Mouse (Mus musculus) layer of hippocampus, postnatal 25 days (tissue): ENCODE data around the gene Gm28308. TPM values are rescaled to one million over a fixed set of nuclear protein-coding genes. Genes with fewer than 3 reads are reported as not detected.

Experiments used
- DNase-seq, 2 experiments: peaks; one replicate each; pipeline ENCODE4 v3.0.0; 2022; ENCODE audit warnings: mixed read lengths in 2 of 2, low spot score in 1 of 2; ENCODE audit errors: extremely low spot score in 1 of 2
- total RNA-seq, 2 experiments: library from RNA; stranded (reverse); gene quantifications; 2 replicates each; pipeline ENCODE4 v1.2.3; 2021

The Gm28308 gene
- total RNA-seq, 2 experiments from 2014 or later = not detected

DNA sequence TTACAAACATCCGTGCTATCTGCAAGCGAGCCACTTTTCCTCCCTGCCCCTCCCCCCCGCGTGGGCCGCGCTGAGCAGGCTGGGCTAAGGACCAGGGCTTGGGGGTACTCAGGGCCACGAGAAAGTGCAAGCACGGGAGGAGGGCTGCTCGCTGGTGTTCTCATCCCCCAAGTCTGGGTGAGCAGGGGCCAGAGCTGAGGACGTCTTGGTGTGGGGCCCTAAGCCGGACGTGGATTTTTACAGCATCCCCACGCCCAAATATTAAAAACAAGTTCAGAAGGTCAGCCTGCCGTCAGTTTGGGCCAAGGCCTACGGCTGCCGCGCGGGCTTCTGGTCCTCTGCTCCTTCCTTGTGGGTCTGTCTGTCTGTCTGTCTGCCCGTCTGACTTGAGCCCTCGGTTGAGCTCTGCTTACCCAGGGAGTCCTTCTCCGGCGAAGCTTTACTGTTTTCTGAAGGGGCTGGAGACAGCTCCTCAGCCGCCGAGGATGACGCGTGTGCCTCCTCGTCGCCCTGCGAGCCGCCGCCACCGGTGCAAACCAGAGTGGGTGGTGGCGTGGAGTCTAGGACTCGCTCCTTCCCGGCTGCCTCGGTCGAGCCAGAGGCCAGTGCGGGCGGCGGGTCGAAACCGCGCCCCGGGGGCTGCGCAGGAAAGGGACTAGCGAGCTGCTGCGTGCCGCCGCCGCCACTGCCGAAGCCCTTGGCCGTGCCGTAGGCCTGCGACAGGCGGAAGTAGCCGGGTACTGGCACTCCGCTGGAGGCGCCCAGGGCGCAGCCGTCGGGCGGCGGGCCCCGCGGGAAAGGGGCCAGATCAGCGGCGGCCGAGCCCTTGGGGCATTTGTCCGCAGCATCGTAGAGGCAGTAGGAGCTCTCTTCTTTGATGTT is 20.6 kb upstream of the Gm28308 start:
- DNase-seq = no peak

DNA sequence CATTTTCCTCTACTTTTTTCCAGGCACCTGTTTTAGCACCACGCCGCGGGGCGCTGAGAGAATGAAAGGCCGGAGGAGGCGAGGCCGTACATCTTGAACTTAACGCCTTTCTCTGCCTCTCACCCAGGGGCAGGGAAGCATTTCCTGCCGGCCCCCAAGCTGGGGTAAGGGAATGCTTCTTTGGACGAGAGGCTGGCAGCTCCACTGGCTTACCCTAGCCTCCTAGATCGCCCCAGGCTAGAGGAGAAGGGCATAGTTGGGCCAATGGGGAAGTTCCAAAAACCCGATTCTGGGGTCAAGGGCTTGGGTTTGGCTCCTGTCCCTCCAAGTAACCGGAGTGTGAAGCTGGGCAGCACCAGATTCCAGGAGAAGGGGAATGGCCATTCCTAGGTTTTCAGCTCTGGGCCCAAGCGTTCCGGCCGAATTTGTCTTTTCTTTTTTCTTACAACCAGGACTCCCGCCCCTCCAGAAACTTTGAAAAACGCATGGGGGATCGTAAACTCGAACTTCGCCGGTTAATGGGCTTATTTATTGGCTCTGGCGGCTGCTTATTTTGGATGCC is 19.9 kb upstream of the Gm28308 start:
- no peak for DNase-seq

DNA sequence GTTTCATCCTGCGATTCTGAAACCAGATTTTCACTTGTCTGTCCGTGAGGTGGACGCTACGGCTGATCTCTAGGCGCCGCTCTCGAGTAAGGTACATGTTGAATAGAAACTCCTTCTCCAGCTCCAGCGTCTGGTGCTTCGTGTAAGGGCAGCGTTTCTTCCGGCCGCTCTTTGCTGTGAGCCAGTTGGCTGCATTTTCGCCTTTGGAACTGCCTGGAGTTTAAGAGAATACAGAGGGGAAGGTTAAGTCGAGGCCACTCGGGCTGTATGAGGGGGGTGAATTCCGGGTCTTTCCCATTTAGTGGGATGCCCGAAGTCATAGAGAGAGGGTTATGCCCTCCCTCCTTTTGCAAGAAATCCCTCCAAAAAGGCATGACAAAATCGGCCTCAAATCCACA is 19.4 kb upstream of the Gm28308 start:
- DNase-seq = no peak

DNA sequence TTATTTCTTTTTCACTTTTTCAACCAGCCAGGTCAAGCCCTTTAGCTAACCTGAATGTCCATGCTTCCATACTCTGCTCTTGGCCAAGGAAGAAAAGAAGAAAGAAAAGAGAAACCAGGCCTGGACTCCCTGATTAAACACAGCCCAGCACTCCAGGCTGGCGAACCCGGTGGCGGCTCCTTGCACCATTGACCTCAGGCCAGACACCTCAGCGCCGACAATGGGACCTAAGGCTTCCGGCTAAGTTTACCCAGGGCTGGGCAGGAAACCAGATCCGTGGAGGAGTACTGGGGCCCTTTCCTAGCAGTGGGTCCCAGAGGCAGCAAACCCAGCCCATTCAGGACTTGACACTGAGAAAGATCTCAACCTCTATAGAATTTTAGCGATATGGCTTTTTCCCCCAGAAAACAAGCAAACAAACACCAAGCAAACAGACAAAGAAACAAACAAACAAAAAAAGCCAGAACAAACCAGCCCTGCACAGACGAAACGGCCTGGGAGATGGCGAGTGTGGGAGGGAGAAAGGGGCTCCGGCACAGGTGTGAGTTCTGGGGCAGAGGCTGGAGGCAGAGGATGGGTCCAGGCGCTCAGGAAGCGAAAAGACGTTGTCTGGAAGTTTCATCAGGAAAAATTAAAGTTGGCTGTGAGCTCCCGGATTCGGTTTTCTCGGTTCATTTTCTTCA is 18.9 kb upstream of the Gm28308 start:
- DNase-seq = no peak

DNA sequence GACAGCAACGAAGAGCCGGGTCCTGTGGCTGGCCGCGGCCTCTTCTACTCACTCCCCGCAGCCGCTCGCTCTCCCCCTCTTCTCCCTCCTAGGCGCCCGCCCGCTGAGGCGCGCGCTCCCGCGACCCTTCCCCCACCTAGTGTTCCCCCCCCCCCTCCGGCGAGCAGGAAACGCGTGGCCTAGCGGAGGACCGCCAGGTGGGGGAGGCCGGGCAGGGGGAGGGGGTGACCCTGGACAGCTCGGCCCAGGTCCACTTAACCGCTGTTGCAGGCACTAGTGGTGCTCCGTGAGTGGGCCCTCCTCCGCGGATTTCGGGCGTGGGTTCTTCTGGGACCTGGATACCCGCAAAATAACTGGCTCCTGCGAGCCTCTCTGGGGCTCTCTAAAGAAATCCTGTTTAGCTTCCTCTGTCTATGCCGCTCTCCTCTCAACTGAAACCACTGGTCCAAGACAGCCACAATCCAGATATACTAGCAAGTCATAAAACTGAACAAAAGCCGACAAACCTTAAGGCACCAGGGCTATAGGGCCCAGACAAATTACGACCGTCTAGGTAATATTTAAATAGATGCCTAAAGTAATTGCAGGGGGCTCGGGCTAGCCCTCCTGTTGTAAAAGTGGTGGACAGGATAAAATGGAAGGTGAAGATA is 17.5 kb upstream of the Gm28308 start, which contains the start of gene Hoxa9:
Hoxa9 (minus strand) TSS at position 574 of the 650 bp plus-strand sequence.
- no peak for DNase-seq

DNA sequence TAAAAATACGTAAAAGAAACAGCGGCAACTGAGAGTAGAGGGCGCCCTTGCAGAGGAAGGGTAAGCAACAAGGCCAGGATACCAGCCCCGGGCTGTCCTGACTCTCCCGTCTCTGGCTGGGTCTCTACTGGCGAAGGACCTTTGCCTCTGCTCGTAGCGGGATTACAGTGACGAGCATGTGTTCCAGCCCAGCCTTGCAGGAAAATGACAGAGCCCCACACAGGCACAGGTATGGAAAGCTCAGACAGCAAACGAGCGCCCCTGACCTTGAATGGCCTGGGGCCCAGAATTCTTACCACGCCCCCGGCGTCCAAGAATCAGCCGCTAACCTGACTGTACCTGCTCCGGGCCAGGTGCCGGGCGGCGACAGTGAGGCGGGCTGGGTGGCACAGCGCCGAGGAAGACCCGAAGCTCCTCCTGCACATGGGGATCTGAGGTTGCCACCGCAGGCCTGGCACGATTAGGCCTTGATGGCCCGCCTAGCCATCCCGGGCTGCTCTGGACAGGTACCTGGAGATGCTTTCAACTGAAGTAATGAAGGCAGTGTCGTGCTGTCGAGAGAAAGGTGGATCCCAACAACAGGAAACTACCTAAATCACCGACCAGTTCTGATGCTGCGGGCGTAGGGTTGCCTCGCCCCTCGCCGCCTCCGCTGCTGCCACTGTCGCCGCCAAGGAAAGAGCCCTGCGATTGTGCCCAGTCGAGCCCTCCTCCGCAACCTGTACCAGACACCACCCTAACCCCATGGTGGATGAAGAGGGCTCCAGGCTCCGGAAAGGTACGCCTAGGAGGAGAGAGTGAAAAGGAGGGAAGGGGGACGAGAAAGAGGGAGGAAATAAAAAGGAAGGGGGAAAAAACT is 16.6 kb upstream of the Gm28308 start:
- DNase-seq = no peak

DNA sequence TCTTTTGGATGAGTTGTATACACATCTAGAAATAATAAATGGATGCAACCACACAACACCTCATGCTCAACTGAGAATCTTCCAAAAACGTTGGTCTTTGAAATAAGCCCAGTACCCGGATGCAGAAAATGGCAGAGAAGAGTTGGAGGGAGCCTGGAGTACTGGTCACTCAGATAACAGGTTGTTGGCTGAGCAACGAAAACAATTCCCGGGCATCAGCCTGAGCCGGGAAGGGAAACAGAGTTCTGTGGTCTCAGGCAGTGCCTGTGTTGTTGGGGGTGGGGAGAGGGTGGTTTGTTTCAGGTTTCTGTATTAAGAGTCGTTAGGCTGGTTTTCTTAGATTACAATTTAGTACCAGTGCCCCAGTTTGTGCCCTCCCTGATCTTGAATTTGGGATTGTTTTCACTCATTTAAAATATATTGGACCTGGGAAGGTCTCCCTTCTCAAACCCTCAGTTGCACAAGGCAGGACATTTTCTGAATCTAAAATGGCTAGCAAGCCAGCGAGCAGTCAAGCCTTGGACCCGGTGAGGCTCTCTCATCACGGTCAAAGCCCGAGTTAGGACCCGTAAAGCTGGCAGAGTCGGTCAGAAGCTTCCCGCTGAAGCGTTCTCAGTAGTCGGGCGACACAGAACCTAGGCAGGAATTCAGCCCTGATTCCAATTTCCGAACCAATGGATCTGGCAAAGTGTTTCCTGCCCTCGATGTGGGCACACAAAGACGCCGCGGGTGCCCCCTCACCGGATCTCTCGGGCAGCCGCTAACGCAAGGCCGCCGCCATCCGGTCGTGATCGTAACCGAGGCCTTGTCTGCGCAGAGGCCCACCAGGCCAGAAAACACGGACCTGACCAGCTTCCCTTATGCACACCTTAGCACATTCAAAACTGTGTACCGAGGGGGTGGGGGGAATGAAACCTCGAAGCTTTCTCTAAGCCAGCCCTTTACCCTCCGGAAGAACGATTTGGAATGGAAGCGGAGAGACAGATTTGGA is 15.6 kb upstream of the Gm28308 start:
- no peak for DNase-seq

DNA sequence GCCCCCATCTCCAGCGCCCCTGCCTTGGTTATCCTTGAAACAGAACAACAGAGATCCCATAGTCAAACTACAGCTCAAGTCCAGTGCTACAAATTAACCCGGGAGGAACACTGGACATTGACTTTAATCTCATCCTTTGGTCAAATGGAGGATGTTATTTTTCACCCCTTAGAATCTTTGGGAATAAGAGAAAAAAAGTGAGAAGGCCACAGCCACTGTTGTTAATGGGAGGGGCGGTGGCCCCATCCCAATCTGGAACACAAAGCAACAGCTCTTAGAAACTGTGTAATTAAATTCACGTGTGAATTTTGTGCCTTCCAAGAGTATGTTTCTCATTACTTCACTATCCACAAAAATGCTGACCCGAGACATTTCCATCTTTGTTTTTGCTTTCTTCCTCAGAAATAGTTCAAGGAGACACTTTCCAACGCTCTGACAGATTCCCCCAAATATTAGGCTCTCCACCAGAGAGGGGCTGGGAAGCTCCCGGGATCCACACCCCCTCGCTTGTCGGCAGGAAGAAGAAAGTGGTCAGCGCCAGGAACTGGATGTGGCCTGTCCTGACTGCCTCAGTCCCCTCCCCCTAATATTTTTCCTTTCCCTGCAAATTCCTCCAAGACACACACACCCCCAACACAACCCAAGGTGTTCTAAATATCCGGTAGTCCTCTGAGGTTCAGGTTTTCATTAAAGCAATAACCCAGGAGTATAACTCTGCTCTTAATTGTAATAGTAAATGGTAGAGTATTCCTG is 14.5 kb upstream of the Gm28308 start:
- DNase-seq = no peak

DNA sequence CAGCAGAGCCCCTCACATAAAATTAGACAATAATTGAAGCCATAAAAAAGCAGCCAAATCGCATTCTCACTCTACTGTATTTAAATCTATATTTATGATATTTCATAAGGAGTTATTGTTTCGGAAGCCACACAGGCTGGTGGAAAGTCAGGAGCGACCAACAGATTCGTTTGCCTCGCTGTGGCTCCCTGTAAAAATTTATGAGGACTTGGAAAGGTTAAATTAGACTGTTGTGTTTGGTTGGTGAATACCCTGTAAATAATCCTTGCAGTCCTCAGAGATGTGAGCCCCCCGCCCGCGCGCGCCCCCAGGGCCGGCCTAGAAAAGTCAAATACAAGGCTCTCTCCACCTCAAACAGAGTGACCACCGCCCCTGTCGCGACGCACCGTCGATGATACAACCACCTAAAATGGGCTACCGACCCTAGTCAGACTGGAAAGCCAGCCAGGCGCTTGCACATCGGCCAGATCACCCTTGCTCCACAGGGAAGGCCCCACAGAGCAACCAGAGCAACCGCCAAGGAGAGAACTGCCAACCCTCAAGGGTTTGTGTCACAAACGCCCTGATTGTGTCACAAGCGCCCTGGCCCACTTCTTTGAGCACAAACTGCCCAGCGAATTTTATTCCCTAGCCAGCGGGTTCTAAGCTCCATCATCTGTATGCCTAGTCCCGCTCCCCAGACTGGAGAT is 13.6 kb upstream of the Gm28308 start:
- no peak for DNase-seq

DNA sequence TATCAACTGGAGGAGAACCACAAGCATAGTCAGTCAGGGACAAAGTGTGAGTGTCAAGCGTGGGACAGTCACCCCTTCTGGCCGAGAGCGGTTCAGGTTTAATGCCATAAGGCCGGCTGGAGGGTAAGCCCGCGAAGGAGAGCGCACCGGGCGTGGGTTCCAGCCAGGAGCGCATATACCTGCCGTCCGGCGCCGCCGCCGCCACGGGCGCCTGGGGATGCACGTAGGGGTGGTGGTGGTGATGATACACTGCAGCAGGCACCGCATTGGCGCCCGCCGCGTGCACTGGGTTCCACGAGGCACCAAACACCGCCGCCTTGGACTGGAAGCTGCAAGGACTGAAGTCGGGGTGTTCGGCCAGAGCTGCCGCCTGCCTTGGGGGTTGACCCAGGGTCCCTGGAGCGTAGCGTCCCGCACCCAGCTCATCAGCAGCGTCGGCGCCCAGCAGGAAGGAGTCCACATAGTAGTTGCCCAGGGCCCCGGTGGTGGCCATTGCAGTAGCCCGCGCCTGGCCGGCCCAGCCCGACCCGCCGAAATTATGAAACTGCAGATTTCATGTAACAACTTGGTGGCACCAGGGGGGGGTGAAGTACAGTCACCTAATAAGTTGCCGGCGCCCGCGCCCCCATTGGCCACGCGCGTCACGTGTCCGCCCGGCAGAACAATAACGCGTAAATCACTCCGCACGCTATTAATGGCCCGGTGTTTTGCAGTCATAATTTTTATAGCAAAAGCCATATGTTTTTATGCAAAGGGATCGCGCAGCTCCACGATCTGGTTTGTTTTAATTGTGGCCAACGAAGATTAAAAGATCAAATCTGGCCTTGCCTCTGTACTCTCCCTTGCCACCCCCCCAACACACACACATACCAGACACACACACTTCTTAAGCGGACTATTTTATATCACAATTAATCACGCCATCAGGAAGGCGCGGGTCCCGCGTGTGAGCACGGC is 12.8 kb upstream of the Gm28308 start:
- DNase-seq = no peak

DNA sequence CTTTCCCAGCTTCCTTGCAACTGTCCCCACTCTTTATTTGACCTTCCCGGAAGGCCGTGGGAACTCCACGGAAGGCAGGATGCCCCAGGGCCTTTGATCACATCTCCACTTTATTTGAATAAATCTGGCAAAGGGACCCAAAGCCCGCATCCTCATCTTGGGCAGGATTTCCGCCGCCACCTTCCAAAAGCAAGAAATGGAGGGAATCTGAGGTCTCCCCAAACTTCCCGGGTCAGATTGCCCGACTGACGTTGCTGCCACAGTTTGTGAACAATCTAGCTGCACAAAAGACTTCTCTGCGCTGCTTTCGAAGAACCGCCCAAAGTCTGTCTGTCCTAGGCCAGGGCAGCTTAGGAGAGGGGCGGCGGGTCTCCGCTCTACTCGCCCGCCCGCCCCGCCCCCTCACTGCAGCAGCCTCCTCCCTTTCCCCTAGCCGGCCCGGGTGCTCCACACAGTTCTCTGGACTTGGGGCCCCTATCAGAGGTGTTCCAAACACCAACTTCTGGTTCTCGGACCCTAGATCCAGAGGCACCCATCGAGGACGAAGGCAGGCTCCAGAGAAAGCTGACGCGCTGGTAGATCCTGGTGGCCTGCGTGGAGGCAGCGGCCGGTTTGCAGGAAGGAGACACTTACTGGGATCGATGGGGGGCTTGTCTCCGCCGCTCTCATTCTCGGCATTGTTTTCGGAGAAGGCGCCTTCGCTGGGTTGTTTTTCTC is 11.9 kb upstream of the Gm28308 start:
- no peak for DNase-seq

DNA sequence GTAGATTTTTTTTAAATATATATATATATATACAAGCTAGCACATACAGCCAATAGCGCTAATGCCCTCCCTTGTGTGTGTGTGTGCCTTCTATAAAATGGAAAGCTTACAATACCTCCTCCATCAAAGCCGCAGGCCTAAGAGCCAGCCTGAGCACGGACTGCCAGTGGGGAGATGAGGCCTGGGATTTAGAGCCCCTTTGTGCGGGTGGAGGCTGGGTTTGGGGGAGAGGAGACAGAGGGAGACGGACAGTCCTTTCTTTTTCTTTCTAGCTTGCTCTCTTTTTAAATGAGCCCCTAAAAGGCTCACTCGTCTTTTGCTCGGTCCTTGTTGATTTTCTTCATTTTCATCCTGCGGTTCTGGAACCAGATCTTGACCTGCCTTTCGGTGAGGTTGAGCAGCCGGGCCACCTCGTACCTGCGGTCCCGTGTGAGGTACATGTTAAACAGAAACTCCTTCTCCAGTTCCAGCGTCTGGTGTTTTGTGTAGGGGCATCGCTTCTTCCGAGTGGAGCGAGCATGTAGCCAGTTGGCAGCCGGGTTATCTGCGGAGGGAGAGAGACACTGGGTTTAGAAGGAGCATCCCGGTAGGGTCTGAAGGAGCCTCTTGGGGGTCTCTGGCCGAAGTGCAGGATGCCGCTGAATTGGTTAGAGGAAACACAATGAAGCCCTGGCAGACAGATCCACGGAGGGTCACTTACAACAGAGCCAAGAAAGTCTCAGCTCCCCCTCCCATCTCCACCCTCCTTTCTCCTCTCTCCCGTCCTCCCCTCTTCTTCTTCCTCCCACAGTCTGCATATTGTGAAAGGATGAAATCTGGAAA is 11.0 kb upstream of the Gm28308 start:
- no peak for DNase-seq

DNA sequence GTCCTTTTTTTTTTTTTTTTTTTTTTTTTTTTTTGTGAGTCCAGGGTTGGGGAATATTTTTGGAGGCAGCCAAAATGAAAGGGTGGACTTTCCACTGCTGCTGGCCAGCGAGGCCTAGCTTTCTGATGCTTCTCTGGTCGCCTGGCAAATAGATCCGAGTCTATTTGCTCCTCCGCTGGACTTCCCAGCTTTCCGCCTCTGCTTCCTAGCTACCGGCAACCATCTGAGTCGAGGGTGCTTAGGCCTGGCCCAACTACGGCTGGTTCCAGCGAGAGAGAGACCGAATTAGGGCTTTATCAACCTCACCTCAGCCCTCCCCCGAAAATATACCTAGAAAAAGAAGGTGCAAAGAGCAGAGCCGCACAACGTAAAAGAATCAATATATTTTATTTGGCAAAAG is 9.6 kb upstream of the Gm28308 start:
- DNase-seq = no peak

DNA sequence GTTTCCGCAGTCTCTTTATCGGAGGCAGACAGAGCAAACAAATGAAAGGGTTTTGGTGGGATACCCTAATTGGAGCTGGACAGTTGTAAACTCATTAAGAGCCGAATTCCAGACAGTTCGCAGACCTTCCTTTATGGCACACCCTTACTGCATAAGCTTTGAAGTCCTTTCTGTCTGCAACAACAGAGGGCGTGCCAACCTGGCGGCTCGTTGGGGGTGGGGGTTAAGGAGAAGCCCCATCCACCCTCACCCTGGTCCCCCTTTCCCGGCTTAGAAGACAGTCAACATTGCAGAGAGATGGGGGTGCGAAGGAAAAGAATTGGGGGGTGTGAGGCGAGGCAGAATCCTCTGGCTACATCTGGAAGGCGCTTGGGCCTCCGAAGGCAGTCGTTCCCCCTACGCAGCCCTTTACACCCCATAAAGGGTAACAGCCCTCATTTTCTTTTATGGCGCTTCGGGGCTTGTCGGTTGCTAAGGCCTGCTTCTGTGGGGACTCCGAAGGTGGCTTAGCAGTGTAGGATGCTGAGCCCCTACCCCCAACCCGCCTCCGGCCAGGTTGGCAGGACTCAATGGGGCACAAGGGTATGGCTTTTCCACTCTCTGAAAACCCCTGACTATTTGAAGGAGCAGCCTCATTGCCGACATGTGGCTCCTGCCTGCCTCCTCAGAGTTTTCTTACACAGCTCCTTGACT is 9.0 kb upstream of the Gm28308 start:
- DNase-seq = no peak
